In genomic region chr15:81856030-81856790, GRCm38 (mm10) we compare ENCODE assay signal across 8 mouse cellular contexts. TPM values are rescaled to one million over a fixed set of nuclear protein-coding genes. Genes with fewer than 3 reads are reported as not detected.
DNase-seq lines count a peak whose midpoint lies in the region; ATAC-seq and TF ChIP-seq lines count a peak whose summit lies in the region.

No protein-coding gene starts in this region.

- in situ Hi-C loops in CH12.LX (cut with MboI; ENCODE audit: low pct_ligation_motif_present, low pct_unique_long_range_greater_than_20kb, low sequenced_read_pairs), result no loop called here

- WGBS in heart, embryonic 13.5 days, result under 1% methylated on average over 28 of the region's 28 CpGs
- WGBS in kidney, postnatal 0 days, result under 1% methylated on average over 28 of the region's 28 CpGs
- WGBS in liver, embryonic 14.5 days (ENCODE audit: insufficient replicate concordance), result under 1% methylated on average over 28 of the region's 28 CpGs
- WGBS in neural tube, embryonic 11.5 days, result under 1% methylated on average over 28 of the region's 28 CpGs
- 1% methylated on average over 28 of the region's 28 CpGs for WGBS in stomach, embryonic 16.5 days

- peak; percentile 71 for ATAC-seq in erythroid progenitor cell, adult 5-6 weeks (replicated peaks; ENCODE audit: low FRiP score, poor library complexity, severe bottlenecking)
- ATAC-seq in heart, embryonic 13.5 days (ENCODE audit: extremely low read depth, insufficient number of reproducible peaks, low FRiP score, low TSS enrichment), result peak; percentile 83
- ATAC-seq in kidney, postnatal 0 days (replicated peaks; ENCODE audit: low FRiP score, low read depth), result peak; percentile 86
- peak; percentile 82 for ATAC-seq in liver, embryonic 14.5 days (ENCODE audit: insufficient read depth)
- ATAC-seq in neural tube, embryonic 11.5 days (ENCODE audit: insufficient read depth, low FRiP score, low TSS enrichment), result peak; percentile 89
- ATAC-seq in stomach, embryonic 16.5 days (ENCODE audit: insufficient read depth, low FRiP score), result peak; percentile 89

- H3K79me2 ChIP-seq in CH12.LX (replicated peaks; ENCODE audit: control insufficient read depth, extremely low read depth, insufficient read depth, poor library complexity, severe bottlenecking), result peaks cover 43% of the 10 kb centered on the region

- H3K4me3 ChIP-seq in CH12.LX (replicated peaks in 1 of 3; ENCODE audit: low read depth in 2 of 3, low read length in 2 of 3, poor library complexity in 1 of 3), result peak overlapping the region; percentile 74 to 89 (median 89)
- H3K4me3 ChIP-seq in brown adipose tissue, adult 24 weeks (ENCODE audit: insufficient read depth, low read depth, low read length), result peak overlapping the region; percentile 94
- H3K4me3 ChIP-seq in heart, embryonic 13.5 days, result peak overlapping the region; percentile 83
- peak overlapping the region; percentile 83 for H3K4me3 ChIP-seq in kidney, postnatal 0 days (replicated peaks; ENCODE audit: low read depth, low read length)
- H3K4me3 ChIP-seq in liver, embryonic 14.5 days (ENCODE audit: insufficient read depth in 1 of 2, low read depth in 2 of 2, low read length in 2 of 2), result peak overlapping the region; percentile 87 to 89
- H3K4me3 ChIP-seq in neural tube, embryonic 11.5 days (ENCODE audit: low read depth, low read length), result peak overlapping the region; percentile 94
- peak overlapping the region; percentile 84 for H3K4me3 ChIP-seq in stomach, embryonic 16.5 days (replicated peaks; ENCODE audit: low read length)

- H3K27me3 ChIP-seq in CH12.LX (replicated peaks), result no peaks in the 10 kb centered on the region
- H3K27me3 ChIP-seq in heart, embryonic 13.5 days (replicated peaks), result no peaks in the 10 kb centered on the region
- H3K27me3 ChIP-seq in kidney, postnatal 0 days (ENCODE audit: insufficient read depth, low read length), result no peaks in the 10 kb centered on the region
- no peaks in the 10 kb centered on the region for H3K27me3 ChIP-seq in liver, embryonic 14.5 days (ENCODE audit: control insufficient read depth, insufficient read depth, low read length)
- no peaks in the 10 kb centered on the region for H3K27me3 ChIP-seq in neural tube, embryonic 11.5 days (ENCODE audit: control insufficient read depth, insufficient read depth, low read length)
- H3K27me3 ChIP-seq in stomach, embryonic 16.5 days (ENCODE audit: control insufficient read depth, insufficient read depth, low read length), result no peaks in the 10 kb centered on the region

- TF ChIP-seq POLR2A in CH12.LX (IDR thresholded peaks at IDR 0.05; ENCODE audit: low read depth, low read length), result peak; percentile 58; the same call in 1 of the 2 replicates

- DNase-seq in CH12.LX (ENCODE audit: extremely low read depth), result peak; percentile 96
- DNase-seq in kidney, postnatal 0 days (ENCODE audit: low spot score), result peak; percentile 96
- peak; percentile 85 to 90 (median 87) for DNase-seq in liver, embryonic 14.5 days (ENCODE audit: low read depth in 3 of 3, low spot score in 3 of 3)
- peak; percentile 92 for DNase-seq in neural tube, embryonic 11.5 days (ENCODE audit: low spot score)

- dilution Hi-C loops in CH12.LX (cut with MboI; ENCODE audit: extremely low pct_ligation_motif_present, extremely low pct_unique_long_range_greater_than_20kb, low sequenced_read_pairs), result no loop called here

- peak overlapping the region; percentile 50; the same call in 1 of the 2 replicates for H3K27ac ChIP-seq in CH12.LX (ENCODE audit: insufficient read depth, low read depth)
- peak overlapping the region; percentile 96 for H3K27ac ChIP-seq in brown adipose tissue, adult 24 weeks (replicated peaks; ENCODE audit: low read depth, low read length)
- H3K27ac ChIP-seq in heart, embryonic 13.5 days (replicated peaks), result peak overlapping the region; percentile 98
- peak overlapping the region; percentile 96 for H3K27ac ChIP-seq in kidney, postnatal 0 days
- H3K27ac ChIP-seq in liver, embryonic 14.5 days, result peak overlapping the region; percentile 92
- H3K27ac ChIP-seq in neural tube, embryonic 11.5 days (ENCODE audit: low read depth, low read length), result peak overlapping the region; percentile 50; the same call in 1 of the 2 replicates
- peak overlapping the region; percentile 99 for H3K27ac ChIP-seq in stomach, embryonic 16.5 days (ENCODE audit: low read length)

- peak overlapping the region; percentile 85 for H3K9ac ChIP-seq in CH12.LX (ENCODE audit: insufficient read depth, low read depth)
- peak overlapping the region; percentile 92 for H3K9ac ChIP-seq in heart, embryonic 13.5 days
- H3K9ac ChIP-seq in kidney, postnatal 0 days (ENCODE audit: low read depth, low read length), result peak overlapping the region; percentile 88
- H3K9ac ChIP-seq in liver, embryonic 14.5 days (replicated peaks), result peak overlapping the region; percentile 86
- peak overlapping the region; percentile 79 for H3K9ac ChIP-seq in neural tube, embryonic 11.5 days (ENCODE audit: low read length)
- H3K9ac ChIP-seq in stomach, embryonic 16.5 days (ENCODE audit: low read length), result peak overlapping the region; percentile 91

- no peak for TF ChIP-seq EP300 in CH12.LX (IDR thresholded peaks at IDR 0.05; ENCODE audit: low read length)
- no peak for TF ChIP-seq EP300 in liver, embryonic 14.5 days (IDR thresholded peaks at IDR 0.05; ENCODE audit: low read depth)

- H3K4me2 ChIP-seq in CH12.LX (ENCODE audit: insufficient read depth, low read depth, poor library complexity, severe bottlenecking), result peak overlapping the region; percentile 58
- H3K4me2 ChIP-seq in heart, embryonic 13.5 days, result peak overlapping the region; percentile 89
- H3K4me2 ChIP-seq in kidney, postnatal 0 days (ENCODE audit: low read length), result peak overlapping the region; percentile 79
- H3K4me2 ChIP-seq in liver, embryonic 14.5 days (ENCODE audit: low read depth), result peak overlapping the region; percentile 71
- H3K4me2 ChIP-seq in neural tube, embryonic 11.5 days (ENCODE audit: low read depth), result peak overlapping the region; percentile 97
- H3K4me2 ChIP-seq in stomach, embryonic 16.5 days (ENCODE audit: low read depth, low read length), result peak overlapping the region; percentile 81

- peaks cover 18 to 38% of the 10 kb centered on the region in 2 experiments for H3K36me3 ChIP-seq in CH12.LX (replicated peaks in 1 of 2; ENCODE audit: control insufficient read depth in 1 of 2, insufficient read depth in 1 of 2, low read length in 1 of 2)
- peaks cover 34% of the 10 kb centered on the region for H3K36me3 ChIP-seq in heart, embryonic 13.5 days
- peaks cover 9% of the 10 kb centered on the region for H3K36me3 ChIP-seq in kidney, postnatal 0 days (ENCODE audit: insufficient read depth, low read length)
- H3K36me3 ChIP-seq in liver, embryonic 14.5 days (replicated peaks; ENCODE audit: control insufficient read depth, insufficient read depth, low read depth), result peaks cover 8% of the 10 kb centered on the region
- peaks cover 4% of the 10 kb centered on the region for H3K36me3 ChIP-seq in neural tube, embryonic 11.5 days (ENCODE audit: control insufficient read depth, insufficient read depth, low read length)
- H3K36me3 ChIP-seq in stomach, embryonic 16.5 days (ENCODE audit: control insufficient read depth, insufficient read depth, low read length), result peaks cover 2% of the 10 kb centered on the region

- H3K9me3 ChIP-seq in CH12.LX (replicated peaks; ENCODE audit: low read length), result no peaks in the 10 kb centered on the region
- H3K9me3 ChIP-seq in heart, embryonic 13.5 days, result no peaks in the 10 kb centered on the region
- no peaks in the 10 kb centered on the region for H3K9me3 ChIP-seq in kidney, postnatal 0 days (replicated peaks; ENCODE audit: low read length)
- no peaks in the 10 kb centered on the region for H3K9me3 ChIP-seq in liver, embryonic 14.5 days (ENCODE audit: control insufficient read depth, low read length)
- H3K9me3 ChIP-seq in neural tube, embryonic 11.5 days (ENCODE audit: control insufficient read depth, low read length), result no peaks in the 10 kb centered on the region
- H3K9me3 ChIP-seq in stomach, embryonic 16.5 days (replicated peaks; ENCODE audit: control insufficient read depth, low read length), result no peaks in the 10 kb centered on the region

- no peak for TF ChIP-seq CTCF in CH12.LX (conservative IDR thresholded peaks at IDR 0.05 in 1 of 2, IDR thresholded peaks at IDR 0.05 in 1 of 2; ENCODE audit: low read depth in 2 of 2, low read length in 2 of 2)
- TF ChIP-seq CTCF in kidney, postnatal 0 days (IDR thresholded peaks at IDR 0.05; ENCODE audit: low read depth), result no peak
- no peak for TF ChIP-seq CTCF in liver, embryonic 14.5 days (IDR thresholded peaks at IDR 0.05; ENCODE audit: low read depth)

- peaks cover 3 to 27% of the 10 kb centered on the region in 2 experiments; a peak in 2 of 4 replicates for H3K4me1 ChIP-seq in CH12.LX (ENCODE audit: control insufficient read depth in 1 of 2, insufficient read depth in 2 of 2)
- H3K4me1 ChIP-seq in brown adipose tissue, adult 24 weeks (ENCODE audit: control insufficient read depth, insufficient read depth, insufficient read length, low read length), result peaks cover 4% of the 10 kb centered on the region; the same call in 1 of the 2 replicates
- peaks cover 34% of the 10 kb centered on the region for H3K4me1 ChIP-seq in heart, embryonic 13.5 days
- H3K4me1 ChIP-seq in kidney, postnatal 0 days (replicated peaks; ENCODE audit: insufficient read depth, low read length), result 0 out of 2 replicates have a peak, but pooled peaks cover 7% of the 10 kb centered on the region
- H3K4me1 ChIP-seq in liver, embryonic 14.5 days (replicated peaks; ENCODE audit: control insufficient read depth in 2 of 2, insufficient read depth in 2 of 2, low read length in 1 of 2), result peaks cover 12 to 15% of the 10 kb centered on the region in 2 experiments
- peaks cover 12% of the 10 kb centered on the region; the same call in 1 of the 2 replicates for H3K4me1 ChIP-seq in neural tube, embryonic 11.5 days (ENCODE audit: control insufficient read depth, insufficient read depth, low read length)
- H3K4me1 ChIP-seq in stomach, embryonic 16.5 days (ENCODE audit: control insufficient read depth, insufficient read depth, low read length), result peaks cover 9% of the 10 kb centered on the region

- TF ChIP-seq RAD21 in CH12.LX (IDR thresholded peaks at IDR 0.05; ENCODE audit: low read depth, low read length), result no peak

RNA-seq across cellular contexts. Expression of gene Tob2, which starts 2.4 kb away (rescaled TPM):
- total RNA-seq in CH12.LX (2012; rRNA removed) (21.8 and 25.3 TPM in 2 replicates), CH12.LX (2014; rRNA removed) (5.0 and 5.6 TPM in 2 replicates)
- 18.9 and 22.0 TPM in 2 replicates for polyA plus RNA-seq in CH12.LX (2012; ENCODE audit: insufficient read length, low read depth)
- polyA plus RNA-seq in brown adipose tissue, adult 24 weeks (2012; ENCODE audit: insufficient read depth, insufficient read length, missing spikeins), result 79.0 and 87.4 TPM in 2 replicates
- 9.7 and 10.5 TPM in 2 replicates for total RNA-seq in erythroid progenitor cell, adult 5-6 weeks (2015; ENCODE audit: low replicate concordance)
- total RNA-seq in erythroid progenitor cell, adult 5-6 weeks (2017; ENCODE audit: low replicate concordance), result 8.7 and 9.4 TPM in 2 replicates
- polyA plus RNA-seq in heart, embryonic 13.5 days (2015; fragmentation: Nextera tagmentation; extraction: Ambion mirVana), result 11.8 and 13.8 TPM in 2 replicates
- 22.5 and 27.7 TPM in 2 replicates for polyA plus RNA-seq in kidney, postnatal 0 days (2015; fragmentation: Nextera tagmentation; extraction: Ambion mirVana)
- polyA plus RNA-seq in liver, embryonic 14.5 days (2012; rRNA removed), result 4.9 and 5.1 TPM in 2 replicates
- 5.6 and 7.2 TPM in 2 replicates for polyA plus RNA-seq in liver, embryonic 14.5 days (2014; fragmentation: Nextera tagmentation; extraction: Ambion mirVana)
- 15.8 and 15.9 TPM in 2 replicates for polyA plus RNA-seq in neural tube, embryonic 11.5 days (2014; fragmentation: Nextera tagmentation; extraction: Ambion mirVana)
- polyA plus RNA-seq in stomach, embryonic 16.5 days (2015; fragmentation: Nextera tagmentation; extraction: Ambion mirVana), result 30.0 and 31.7 TPM in 2 replicates

RNA-seq across cellular contexts. Expression of gene Phf5a, which starts 15.5 kb away (rescaled TPM):
- total RNA-seq in CH12.LX (2012; rRNA removed) (86.3 and 126 TPM in 2 replicates), CH12.LX (2014; rRNA removed) (116 and 137 TPM in 2 replicates)
- polyA plus RNA-seq in CH12.LX (2012; ENCODE audit: insufficient read length, low read depth), result 177 and 228 TPM in 2 replicates
- polyA plus RNA-seq in brown adipose tissue, adult 24 weeks (2012; ENCODE audit: insufficient read depth, insufficient read length, missing spikeins), result 42.4 and 46.3 TPM in 2 replicates
- 49.0 and 58.3 TPM in 2 replicates for total RNA-seq in erythroid progenitor cell, adult 5-6 weeks (2015; ENCODE audit: low replicate concordance)
- total RNA-seq in erythroid progenitor cell, adult 5-6 weeks (2017; ENCODE audit: low replicate concordance), result 18.6 and 46.0 TPM in 2 replicates
- 92.7 and 114 TPM in 2 replicates for polyA plus RNA-seq in heart, embryonic 13.5 days (2015; fragmentation: Nextera tagmentation; extraction: Ambion mirVana)
- polyA plus RNA-seq in kidney, postnatal 0 days (2015; fragmentation: Nextera tagmentation; extraction: Ambion mirVana), result 103 and 110 TPM in 2 replicates
- 42.3 and 72.6 TPM in 2 replicates for polyA plus RNA-seq in liver, embryonic 14.5 days (2012; rRNA removed)
- polyA plus RNA-seq in liver, embryonic 14.5 days (2014; fragmentation: Nextera tagmentation; extraction: Ambion mirVana), result 120 and 130 TPM in 2 replicates
- 197 and 203 TPM in 2 replicates for polyA plus RNA-seq in neural tube, embryonic 11.5 days (2014; fragmentation: Nextera tagmentation; extraction: Ambion mirVana)
- polyA plus RNA-seq in stomach, embryonic 16.5 days (2015; fragmentation: Nextera tagmentation; extraction: Ambion mirVana), result 112 and 120 TPM in 2 replicates

RNA-seq across cellular contexts. Expression of gene Aco2, which starts 15.9 kb away (rescaled TPM):
- total RNA-seq in CH12.LX (2012; rRNA removed) (177 and 190 TPM in 2 replicates), CH12.LX (2014; rRNA removed) (150 and 161 TPM in 2 replicates)
- 205 and 222 TPM in 2 replicates for polyA plus RNA-seq in CH12.LX (2012; ENCODE audit: insufficient read length, low read depth)
- polyA plus RNA-seq in brown adipose tissue, adult 24 weeks (2012; ENCODE audit: insufficient read depth, insufficient read length, missing spikeins), result 3,633 and 4,102 TPM in 2 replicates
- total RNA-seq in erythroid progenitor cell, adult 5-6 weeks (2015; ENCODE audit: low replicate concordance), result 44.4 and 51.5 TPM in 2 replicates
- total RNA-seq in erythroid progenitor cell, adult 5-6 weeks (2017; ENCODE audit: low replicate concordance), result 72.2 and 113 TPM in 2 replicates
- polyA plus RNA-seq in heart, embryonic 13.5 days (2015; fragmentation: Nextera tagmentation; extraction: Ambion mirVana), result 486 and 514 TPM in 2 replicates
- polyA plus RNA-seq in kidney, postnatal 0 days (2015; fragmentation: Nextera tagmentation; extraction: Ambion mirVana), result 263 and 285 TPM in 2 replicates
- polyA plus RNA-seq in liver, embryonic 14.5 days (2012; rRNA removed), result 74.9 and 85.0 TPM in 2 replicates
- polyA plus RNA-seq in liver, embryonic 14.5 days (2014; fragmentation: Nextera tagmentation; extraction: Ambion mirVana), result 72.1 and 80.6 TPM in 2 replicates
- polyA plus RNA-seq in neural tube, embryonic 11.5 days (2014; fragmentation: Nextera tagmentation; extraction: Ambion mirVana), result 190 and 200 TPM in 2 replicates
- 190 and 200 TPM in 2 replicates for polyA plus RNA-seq in stomach, embryonic 16.5 days (2015; fragmentation: Nextera tagmentation; extraction: Ambion mirVana)

RNA-seq across cellular contexts. Expression of gene Tef, which starts 54.0 kb away (rescaled TPM):
- total RNA-seq in CH12.LX (2012; rRNA removed), result 12.8 and 14.9 TPM in 2 replicates
- 14.4 and 14.7 TPM in 2 replicates for total RNA-seq in CH12.LX (2014; rRNA removed)
- polyA plus RNA-seq in CH12.LX (2012; ENCODE audit: insufficient read length, low read depth), result 15.8 and 17.2 TPM in 2 replicates
- 33.0 and 53.3 TPM in 2 replicates for polyA plus RNA-seq in brown adipose tissue, adult 24 weeks (2012; ENCODE audit: insufficient read depth, insufficient read length, missing spikeins)
- 1.7 and 3.2 TPM in 2 replicates for total RNA-seq in erythroid progenitor cell, adult 5-6 weeks (2015; ENCODE audit: low replicate concordance)
- 1.4 and 2.1 TPM in 2 replicates for total RNA-seq in erythroid progenitor cell, adult 5-6 weeks (2017; ENCODE audit: low replicate concordance)
- polyA plus RNA-seq in heart, embryonic 13.5 days (2015; fragmentation: Nextera tagmentation; extraction: Ambion mirVana), result 22.0 and 22.2 TPM in 2 replicates
- 17.9 and 19.9 TPM in 2 replicates for polyA plus RNA-seq in kidney, postnatal 0 days (2015; fragmentation: Nextera tagmentation; extraction: Ambion mirVana)
- polyA plus RNA-seq in liver, embryonic 14.5 days (2012; rRNA removed), result 4.4 and 5.1 TPM in 2 replicates
- polyA plus RNA-seq in liver, embryonic 14.5 days (2014; fragmentation: Nextera tagmentation; extraction: Ambion mirVana), result 2.7 and 5.0 TPM in 2 replicates
- polyA plus RNA-seq in neural tube, embryonic 11.5 days (2014; fragmentation: Nextera tagmentation; extraction: Ambion mirVana), result 13.7 and 14.1 TPM in 2 replicates
- 21.0 and 24.6 TPM in 2 replicates for polyA plus RNA-seq in stomach, embryonic 16.5 days (2015; fragmentation: Nextera tagmentation; extraction: Ambion mirVana)

Comparison
In these comparisons a context has a peak if more than half of its experiments do, and no peak if none do; other contexts are left out.
1. Peak in every context shown above with its lines: DNase-seq, ATAC-seq, H3K4me3 ChIP-seq and H3K27ac ChIP-seq.